Mouse (Mus musculus) liver, embryonic 18 days (tissue): ENCODE data around the gene Smim4. TPM values are rescaled to one million over a fixed set of nuclear protein-coding genes. Genes with fewer than 3 reads are reported as not detected.

Experiments used
- polyA plus RNA-seq: library from polyadenylated mRNA; depleted of rRNA; stranded (reverse); fragments of >200 nt; gene quantifications from 2 replicates; pipeline ENCODE4 v1.2.3, GENCODE M21; 2012; rRNA removed

Smim4 gene
- polyA plus RNA-seq, result 20.7 and 25.1 TPM in 2 replicates

GRCm38 (mm10) chr14:31128826-31129219 is at the start of gene Smim4:
Gene Smim4, minus strand, starts transcription at chr14:31128956.

GRCm38 (mm10) chr14:31168425-31168824 is 39.7 kb upstream of the Smim4 start, which contains the start of gene Stab1:
Gene Stab1, minus strand, starts transcription at chr14:31168641.

GRCm38 (mm10) chr14:31130236-31131220 is 1.8 kb upstream of the Smim4 start, which contains the start of gene Nt5dc2:
Gene Nt5dc2, plus strand, starts transcription at chr14:31131053.

Other genes with a start within 250 kb of the Smim4 start
- 1.9 and 2.0 TPM in 2 replicates for gene Mustn1, start 249.8 kb downstream of the Smim4 start, polyA plus RNA-seq
- 481 and 488 TPM in 2 replicates for gene Itih4, start 242.5 kb downstream of the Smim4 start, polyA plus RNA-seq
- 1,079 and 1,347 TPM in 2 replicates for gene Itih3, start 205.2 kb downstream of the Smim4 start, polyA plus RNA-seq
- 142 and 148 TPM in 2 replicates for gene Itih1, start 185.7 kb downstream of the Smim4 start, polyA plus RNA-seq
- 2.3 and 2.6 TPM in 2 replicates for gene Nek4, start 177.6 kb downstream of the Smim4 start, polyA plus RNA-seq
- gene Glt8d1, start 127.6 kb downstream of the Smim4 start, polyA plus RNA-seq, result 16.6 and 20.6 TPM in 2 replicates
- gene Spcs1, start 127.3 kb downstream of the Smim4 start, polyA plus RNA-seq, result 231 and 239 TPM in 2 replicates
- 7.2 and 7.4 TPM in 2 replicates for gene Pbrm1, start 109.8 kb downstream of the Smim4 start, polyA plus RNA-seq
- gene Gnl3, start 109.8 kb downstream of the Smim4 start, polyA plus RNA-seq, result 50.8 and 54.5 TPM in 2 replicates
- 145 and 192 TPM in 2 replicates for gene Nt5dc2, start 2.1 kb upstream of the Smim4 start, polyA plus RNA-seq
- 29.0 and 38.2 TPM in 2 replicates for gene Stab1, start 39.7 kb upstream of the Smim4 start, polyA plus RNA-seq
- 8.8 and 16.5 TPM in 2 replicates for gene Tnnc1, start 79.4 kb upstream of the Smim4 start, polyA plus RNA-seq
- gene Nisch, start 88.0 kb upstream of the Smim4 start, polyA plus RNA-seq, result 112 and 137 TPM in 2 replicates
- 0.13 and 0.20 TPM in 2 replicates for gene Sema3g, start 88.9 kb upstream of the Smim4 start, polyA plus RNA-seq
- gene Phf7, start 122.4 kb upstream of the Smim4 start, polyA plus RNA-seq, result 2.7 and 2.8 TPM in 2 replicates
- gene Bap1, start 122.5 kb upstream of the Smim4 start, polyA plus RNA-seq, result 20.3 and 22.6 TPM in 2 replicates
- gene Dnah1, start 194.9 kb upstream of the Smim4 start, polyA plus RNA-seq, result 0.07 and 0.08 TPM in 2 replicates
- gene Capn7, start 207.7 kb upstream of the Smim4 start, polyA plus RNA-seq, result 11.4 and 12.2 TPM in 2 replicates